Mouse (Mus musculus): Measurements from ENCODE around the gene Fut7.

Fut7 gene

GRCm38 (mm10) chr2:25426721-25427191 is 3.7 kb downstream of the Fut7 start:
- DNase-seq = peak; percentile 84

GRCm38 (mm10) chr2:25427256-25427655 is 4.2 kb downstream of the Fut7 start:
- DNase-seq = no peak

GRCm38 (mm10) chr2:25428442-25429236 is 5.6 kb downstream of the Fut7 start, which contains the start of gene Abca2:
Abca2 (plus strand) TSS chr2:25428703.
- peak; percentile 95 for DNase-seq

DNA sequence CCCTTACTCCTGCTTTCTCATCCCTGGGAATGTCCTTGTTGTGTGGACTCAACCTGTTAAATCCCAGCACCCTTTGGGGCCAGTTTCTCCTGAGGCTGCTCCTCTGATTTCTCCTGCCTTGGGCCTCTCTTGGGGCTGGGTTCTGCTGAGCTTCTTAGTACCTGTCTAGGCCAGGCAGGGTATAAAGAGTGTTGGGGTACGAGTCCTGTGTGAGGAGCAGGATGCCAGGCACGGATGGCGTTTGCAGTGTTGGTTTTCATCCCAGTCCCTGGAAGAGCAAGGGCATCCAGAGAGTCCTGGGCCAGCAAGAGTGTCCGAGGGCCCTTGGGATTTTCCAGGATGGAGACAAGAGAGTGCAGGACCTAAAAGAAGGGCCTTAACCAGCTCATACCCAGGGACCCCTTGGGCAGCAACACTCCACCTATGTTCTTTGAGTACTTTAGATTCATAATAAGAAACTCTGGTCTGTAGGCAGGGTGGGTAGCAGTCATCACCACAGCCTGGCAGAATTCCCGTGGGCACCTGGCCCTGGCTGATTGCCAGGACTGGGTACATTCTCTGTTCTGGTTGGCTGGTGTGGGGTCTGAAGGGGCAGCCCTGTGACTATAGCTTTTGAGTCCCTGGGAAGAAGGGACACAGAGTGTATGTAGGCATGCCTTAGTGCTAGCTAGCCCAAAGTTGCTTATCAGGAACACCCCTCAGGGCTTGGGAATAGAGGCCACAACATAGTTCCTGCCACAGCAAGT is 6.5 kb downstream of the Fut7 start:
- no peak for DNase-seq

GRCm38 (mm10) chr2:25430395-25431233 is 7.5 kb downstream of the Fut7 start:
- DNase-seq = no peak

DNA sequence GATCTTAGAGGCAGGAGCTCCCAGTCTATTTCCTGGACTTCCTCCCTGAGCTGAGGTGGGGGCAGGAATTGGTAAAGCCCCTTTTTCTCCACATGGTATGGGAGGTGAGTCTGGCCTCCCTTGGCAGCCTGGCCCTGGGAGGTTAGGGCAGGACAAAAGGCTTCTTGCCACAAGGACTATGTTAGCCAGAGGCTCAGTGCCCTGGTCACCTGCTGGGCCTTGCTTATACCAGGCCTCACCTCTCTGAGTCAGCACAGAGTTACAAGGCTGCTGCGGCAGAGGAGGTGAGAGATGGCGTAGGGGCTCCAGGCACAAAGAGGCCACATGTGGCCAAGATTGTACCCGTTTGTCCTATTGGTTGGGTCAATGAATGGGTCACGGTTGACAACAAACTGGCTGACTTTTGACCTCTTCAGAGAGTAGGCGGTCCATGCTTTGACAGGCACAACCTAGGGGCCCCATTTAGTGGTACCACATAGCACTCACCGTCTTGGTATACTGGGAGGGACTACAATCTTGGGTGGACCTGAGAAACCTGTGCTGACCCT is 8.3 kb downstream of the Fut7 start:
- no peak for DNase-seq

GRCm38 (mm10) chr2:25432326-25433098 is 9.4 kb downstream of the Fut7 start:
- no peak for DNase-seq

DNA sequence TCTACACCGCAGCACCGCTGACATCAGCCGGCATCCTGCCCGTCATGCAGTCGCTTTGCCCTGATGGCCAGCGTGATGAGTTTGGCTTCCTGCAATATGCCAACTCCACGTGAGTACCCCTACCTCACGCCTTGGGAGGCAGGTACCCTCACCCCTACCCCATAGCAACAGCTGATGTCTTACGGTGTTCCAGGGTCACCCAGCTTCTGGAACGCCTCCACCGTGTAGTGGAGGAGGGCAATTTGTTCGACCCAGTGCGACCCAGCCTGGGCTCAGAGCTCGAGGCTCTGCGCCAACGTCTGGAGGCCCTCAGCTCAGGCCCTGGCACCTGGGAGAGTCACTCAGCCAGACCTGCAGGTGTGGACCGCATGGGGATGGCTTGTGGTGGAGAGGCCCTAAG is 10.0 kb downstream of the Fut7 start:
- no peak for DNase-seq

DNA sequence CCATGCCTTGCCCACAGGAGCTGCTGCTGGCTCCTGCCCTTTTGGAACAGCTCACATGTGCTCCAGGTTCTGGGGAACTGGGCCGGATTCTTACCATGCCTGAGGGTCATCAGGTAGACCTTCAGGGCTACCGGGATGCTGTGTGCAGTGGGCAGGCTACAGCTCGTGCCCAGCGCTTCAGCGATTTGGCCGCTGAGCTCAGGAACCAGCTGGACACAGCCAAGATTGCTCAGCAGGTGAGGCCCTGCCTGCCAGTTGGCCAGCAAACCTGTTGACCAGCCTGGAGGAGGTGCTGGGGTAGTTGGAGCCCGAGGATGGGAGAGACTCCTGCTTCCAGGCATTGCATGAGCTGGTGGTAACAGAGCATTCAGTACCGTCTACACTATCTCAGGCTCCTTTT is 11.2 kb downstream of the Fut7 start:
- DNase-seq = no peak

- no peak for DNase-seq
Observed at GRCm38 (mm10) chr2:25436286-25436820, 13.3 kb downstream of the Fut7 start.

DNA sequence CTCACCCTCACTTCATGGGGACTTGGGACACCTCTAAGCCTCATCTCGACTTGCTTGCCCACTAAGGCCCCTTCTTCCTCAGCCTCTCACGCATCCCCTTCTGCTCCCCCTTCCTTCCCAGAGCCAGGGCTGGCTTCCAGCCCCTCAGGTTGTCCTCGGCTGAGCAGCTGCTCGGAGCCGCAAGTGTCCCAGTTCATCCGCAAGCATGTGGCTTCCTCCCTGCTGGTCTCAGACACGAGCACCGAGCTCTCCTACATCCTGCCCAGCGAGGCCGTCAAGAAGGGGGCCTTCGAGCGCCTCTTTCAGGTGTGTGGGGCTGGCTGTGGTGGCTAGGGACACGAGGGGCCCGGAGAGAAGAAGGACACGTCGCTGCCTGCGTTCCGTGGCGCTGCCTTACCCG is 18.0 kb downstream of the Fut7 start:
- no peak for DNase-seq

DNA sequence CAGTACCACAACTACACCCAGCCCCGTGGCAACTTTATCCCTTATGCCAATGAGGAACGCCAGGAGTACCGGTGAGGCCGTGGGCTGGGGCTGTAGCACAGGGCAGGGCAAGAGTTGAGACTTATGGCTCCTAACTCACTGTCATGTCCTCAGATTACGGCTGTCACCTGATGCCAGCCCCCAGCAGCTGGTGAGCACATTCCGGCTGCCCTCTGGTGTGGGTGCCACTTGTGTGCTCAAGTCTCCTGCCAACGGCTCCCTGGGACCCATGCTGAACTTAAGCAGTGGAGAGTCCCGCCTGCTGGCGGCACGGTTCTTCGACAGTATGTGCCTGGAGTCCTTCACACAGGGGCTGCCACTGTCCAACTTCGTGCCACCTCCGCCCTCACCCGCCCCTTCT is 19.6 kb downstream of the Fut7 start:
- DNase-seq = no peak

DNA sequence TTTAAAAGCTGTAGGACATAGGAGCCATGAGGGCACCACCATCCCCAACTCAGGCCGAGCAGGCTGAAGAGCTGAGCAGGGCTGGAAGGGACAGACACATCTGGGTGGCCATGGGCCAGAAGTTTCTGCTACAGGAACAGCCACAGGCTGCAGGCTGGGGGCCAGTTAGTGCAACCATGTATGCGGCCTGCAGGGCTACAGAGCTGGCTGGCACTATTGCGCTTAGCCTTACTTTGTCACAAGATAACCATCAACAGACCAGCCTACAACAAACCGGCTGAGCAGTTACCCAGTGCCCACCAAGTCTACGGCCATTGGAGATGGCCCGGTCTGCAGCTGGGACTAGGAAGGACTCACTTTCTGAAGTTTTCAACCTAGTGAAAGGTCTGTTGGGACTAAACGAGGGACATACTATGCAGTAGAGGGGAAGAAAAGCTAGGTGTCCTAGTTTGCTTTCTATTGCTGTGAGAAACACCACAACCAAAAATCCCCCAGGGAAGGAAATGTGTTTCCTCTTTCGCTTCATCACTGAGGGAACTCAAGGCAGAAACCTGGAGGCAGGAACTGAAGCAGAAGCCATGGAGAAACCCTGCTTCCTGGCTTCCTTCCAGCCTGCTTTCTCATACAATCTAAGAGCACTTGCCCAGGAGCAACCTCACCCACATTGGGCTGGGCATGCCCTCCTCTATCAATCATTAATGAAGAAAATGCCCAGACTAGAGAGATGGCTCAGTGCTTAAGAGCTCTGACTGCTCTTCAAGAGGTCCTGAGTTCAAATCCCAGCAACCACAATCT is 28.0 kb downstream of the Fut7 start:
- DNase-seq = no peak

DNA sequence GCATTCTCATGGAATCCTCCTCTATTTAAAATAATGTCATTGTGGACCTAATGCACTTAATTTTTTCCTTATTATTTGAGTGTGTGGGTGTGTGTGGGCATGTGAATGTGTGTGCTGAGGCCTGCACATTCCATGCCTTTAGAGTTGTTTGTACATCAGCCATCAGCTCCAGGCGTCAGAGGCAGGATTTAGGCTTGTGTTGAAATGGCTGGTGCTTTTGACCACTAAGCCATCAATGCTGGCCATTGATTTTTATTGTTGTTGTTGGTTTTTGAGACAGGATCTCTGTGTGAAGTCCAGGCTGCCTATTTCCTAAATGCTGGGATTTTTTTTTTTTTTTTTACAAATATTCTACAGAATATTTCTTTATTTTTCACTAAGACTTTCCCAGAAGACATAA is 29.9 kb downstream of the Fut7 start:
- DNase-seq = no peak

DNA sequence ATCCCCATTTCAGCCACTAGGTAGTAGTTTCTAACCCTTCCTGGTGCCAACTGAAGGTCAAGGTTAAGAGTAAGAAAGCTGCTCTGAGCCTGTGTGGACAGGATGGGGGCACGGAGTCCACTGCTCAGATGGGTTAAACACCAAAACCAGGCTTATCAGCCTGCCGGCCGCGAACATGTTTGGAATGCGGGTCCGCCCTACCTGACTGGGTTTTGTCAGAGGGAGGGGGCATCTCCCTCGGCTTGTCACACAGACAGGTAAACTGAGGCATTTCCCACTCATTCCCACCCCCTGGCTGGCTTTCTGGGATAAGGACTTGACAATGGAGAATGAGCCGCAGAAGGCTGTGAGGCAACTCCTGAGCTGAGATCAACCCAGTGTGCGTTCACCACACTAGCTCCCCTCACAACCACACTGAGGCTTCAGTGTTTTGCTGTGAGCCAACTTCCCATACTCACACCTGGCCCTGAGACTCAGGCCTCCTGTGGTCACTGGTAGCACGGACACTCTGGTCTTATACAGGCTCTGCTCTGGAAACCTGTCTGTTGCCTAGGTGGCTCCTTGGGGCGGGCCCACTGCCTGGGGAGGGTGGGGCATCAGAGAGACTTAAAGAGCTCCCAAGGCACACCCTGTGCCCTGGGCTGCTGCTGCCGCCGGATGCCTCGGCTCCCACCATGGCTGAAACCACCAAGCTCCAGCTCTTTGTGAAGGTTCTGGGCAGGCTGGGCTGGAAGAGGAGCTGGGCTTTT is 33.3 kb downstream of the Fut7 start, which contains the start of gene Clic3:
Clic3 (plus strand) TSS at position 634 of the 749 bp plus-strand sequence.
- DNase-seq = no peak

GRCm38 (mm10) chr2:25457022-25457896 is 34.2 kb downstream of the Fut7 start:
- DNase-seq = no peak

DNA sequence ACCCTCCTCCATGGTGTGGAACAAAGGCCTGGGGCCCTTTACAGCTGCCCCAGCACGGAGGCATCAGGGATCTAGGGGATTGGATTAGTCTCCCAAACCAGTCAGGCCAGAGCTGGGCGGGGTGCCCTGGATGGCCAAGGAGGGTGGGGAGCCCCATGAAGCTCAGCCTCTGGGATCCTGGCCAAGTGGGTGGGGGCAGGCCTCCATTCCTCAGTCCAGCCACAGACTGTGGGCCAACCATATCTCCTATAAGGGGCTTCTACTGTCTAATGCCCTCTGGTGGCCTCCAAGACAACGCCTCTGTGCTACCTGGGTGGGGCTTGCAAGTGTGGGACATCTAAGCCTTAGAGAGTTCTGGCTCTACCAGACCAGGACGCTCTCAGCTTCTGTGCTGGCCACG is 35.8 kb downstream of the Fut7 start:
- peak; percentile 42 for DNase-seq

DNA sequence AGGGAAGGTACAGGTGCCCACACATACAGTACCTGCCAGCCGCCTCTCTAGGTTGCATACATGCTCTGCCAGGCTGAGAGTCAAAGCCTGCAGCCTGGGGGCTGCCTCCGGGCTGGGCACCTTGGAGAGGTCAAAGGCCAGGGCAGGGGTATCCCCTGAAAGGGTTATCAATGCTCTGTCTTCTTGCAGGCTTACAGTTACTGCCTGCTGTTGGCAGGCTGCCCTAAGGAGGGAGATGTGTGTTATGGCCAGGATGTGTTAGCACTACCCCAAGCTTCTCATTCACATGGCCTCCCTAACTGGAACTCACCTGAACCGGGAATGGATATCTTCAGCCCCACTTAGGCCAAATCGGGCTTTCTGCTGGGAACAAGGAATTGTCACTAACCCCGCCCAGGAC is 37.1 kb downstream of the Fut7 start:
- peak; percentile 43 for DNase-seq
